Mouse (Mus musculus) G1E (cell line): ENCODE measurements around the gene Gm2a. TPM values are rescaled to one million over a fixed set of nuclear protein-coding genes. Genes with fewer than 3 reads are reported as not detected.

Experiments
- ATAC-seq: 2 replicates; pipeline ENCODE4 v1.8.0; 2016; ENCODE audit warnings: mild to moderate bottlenecking; ENCODE audit not compliant: insufficient number of reproducible peaks, poor library complexity, low FRiP score, severe bottlenecking; ENCODE audit errors: extremely low read depth
- DNase-seq: peaks from one replicate; pipeline ENCODE4 v3.0.0; 2012; ENCODE audit warnings: low spot score
- H3K27me3 ChIP-seq: 2 replicates; pipeline ENCODE4 v1.6.1; 2012; ENCODE audit warnings: mild to moderate bottlenecking, low read length, inconsistent platforms; ENCODE audit not compliant: insufficient read depth
- H3K36me3 ChIP-seq: replicated peaks from 2 replicates; pipeline ENCODE3; 2012; ENCODE audit warnings: mild to moderate bottlenecking, inconsistent platforms
- H3K4me1 ChIP-seq: 2 replicates; pipeline ENCODE4 v1.6.1; 2012; ENCODE audit warnings: low read depth, low read length, inconsistent platforms, mixed read lengths; ENCODE audit not compliant: insufficient read depth
- H3K4me3 ChIP-seq: 2 replicates; pipeline ENCODE4 v1.5.1; 2012; ENCODE audit warnings: low read depth, mild to moderate bottlenecking, inconsistent platforms, low read length, moderate library complexity, mixed read lengths
- H3K9me3 ChIP-seq: replicated peaks from 2 replicates; pipeline ENCODE4 v1.6.1; 2012; ENCODE audit warnings: inconsistent platforms
- CTCF ChIP-seq: IDR thresholded peaks from 2 replicates; pipeline ENCODE4 v1.5.1; 2012; ENCODE audit warnings: low read depth, low read length, inconsistent platforms, mixed read lengths
- GATA1 ChIP-seq: IDR thresholded peaks from 2 replicates; pipeline ENCODE4 v1.6.1; 2012; ENCODE audit warnings: borderline replicate concordance, low read length, inconsistent platforms, mixed read lengths
- GATA2 ChIP-seq: IDR thresholded peaks from 2 replicates; pipeline ENCODE4 v1.6.1; 2012; ENCODE audit warnings: low read depth, low read length, inconsistent platforms, borderline replicate concordance
- POLR2AphosphoS5 ChIP-seq: IDR thresholded peaks from 2 replicates; pipeline ENCODE4 v1.6.1; 2012; ENCODE audit warnings: low read depth, low read length, inconsistent platforms; ENCODE audit not compliant: insufficient replicate concordance
- TAL1 ChIP-seq: conservative IDR thresholded peaks from 2 replicates; pipeline ENCODE4 v1.6.1; 2012; ENCODE audit warnings: low read depth, low read length, inconsistent platforms, mixed read lengths
- polyA plus RNA-seq: library from polyadenylated mRNA; stranded (reverse); fragments of >175 nt; gene quantifications from 2 replicates; pipeline ENCODE4 v1.2.3, GENCODE M21; 2012
- total RNA-seq, 2 experiments: library from RNA; stranded (forward) in 1 of 2; stranded (reverse) in 1 of 2; fragments of 200-1000 nt in 1 of 2; fragments of >200 nt in 1 of 2; fragmentation: Nextera tagmentation in 1 of 2; gene quantifications; 2 replicates each; pipeline ENCODE4 v1.2.3; 2014 to 2017

The Gm2a gene
- total and polyA plus RNA-seq, 3 experiments: 0.05 TPM; not detected in 2

- Histone ChIP-seq H3K36me3 (no peaks in the 10 kb centered on the region), H3K9me3 (no peaks in the 10 kb centered on the region), H3K4me1 (peaks cover 13% of the 10 kb centered on the region), H3K27me3 (peaks cover 4% of the 10 kb centered on the region), H3K4me3 (no peak overlapping the region)
- DNase-seq (no peak), ATAC-seq (no peak)
- TF ChIP-seq GATA1: no peak
- TF ChIP-seq TAL1: no peak
- TF ChIP-seq GATA2: no peak
- TF ChIP-seq POLR2AphosphoS5: no peak
- TF ChIP-seq CTCF: no peak
Measured at GRCm38 (mm10) chr11:55134871-55135270, 37.0 kb downstream of the Gm2a start.

GRCm38 (mm10) chr11:55136770-55137547 lies 39.0 kb downstream of the Gm2a start:
- TF ChIP-seq GATA1 (no peak), POLR2AphosphoS5 (no peak), CTCF (no peak), TAL1 (no peak), GATA2 (no peak)
- H3K4me3 ChIP-seq: no peak overlapping the region
- no peaks in the 10 kb centered on the region for H3K4me1 ChIP-seq
- ATAC-seq: no peak
- no peak for DNase-seq
- peaks cover 4% of the 10 kb centered on the region for H3K27me3 ChIP-seq
- no peaks in the 10 kb centered on the region for H3K36me3 ChIP-seq
- H3K9me3 ChIP-seq: no peaks in the 10 kb centered on the region

GRCm38 (mm10) chr11:55137646-55138045 lies 39.7 kb downstream of the Gm2a start:
- peaks cover 4% of the 10 kb centered on the region for H3K27me3 ChIP-seq
- H3K9me3 ChIP-seq: no peaks in the 10 kb centered on the region
- TF ChIP-seq TAL1 (no peak), GATA1 (no peak), CTCF (no peak), GATA2 (no peak), POLR2AphosphoS5 (no peak)
- ATAC-seq (no peak), DNase-seq (no peak)
- H3K36me3 ChIP-seq: no peaks in the 10 kb centered on the region
- no peaks in the 10 kb centered on the region for H3K4me1 ChIP-seq
- no peak overlapping the region for H3K4me3 ChIP-seq

GRCm38 (mm10) chr11:55141502-55141901 lies 43.6 kb downstream of the Gm2a start:
- TF ChIP-seq GATA1 (no peak), CTCF (no peak), GATA2 (no peak), TAL1 (no peak), POLR2AphosphoS5 (no peak)
- Histone ChIP-seq H3K27me3 (peaks cover 2% of the 10 kb centered on the region; the same call in 1 of the 2 replicates), H3K36me3 (no peaks in the 10 kb centered on the region), H3K4me3 (no peak overlapping the region), H3K4me1 (no peaks in the 10 kb centered on the region; the same call in 1 of the 2 replicates), H3K9me3 (no peaks in the 10 kb centered on the region)
- ATAC-seq (no peak), DNase-seq (no peak)

- no peak for ATAC-seq
- H3K9me3 ChIP-seq: no peaks in the 10 kb centered on the region
- H3K4me3 ChIP-seq: no peak overlapping the region
- H3K27me3 ChIP-seq: no peaks in the 10 kb centered on the region; the same call in 1 of the 2 replicates
- no peak for DNase-seq
- H3K4me1 ChIP-seq: no peaks in the 10 kb centered on the region; the same call in 1 of the 2 replicates
- no peaks in the 10 kb centered on the region for H3K36me3 ChIP-seq
- TF ChIP-seq GATA2 (no peak), TAL1 (no peak), POLR2AphosphoS5 (no peak), CTCF (no peak)
Measured at GRCm38 (mm10) chr11:55144011-55144410, 46.1 kb downstream of the Gm2a start.

- DNase-seq: no peak
- Histone ChIP-seq H3K36me3 (no peaks in the 10 kb centered on the region), H3K27me3 (peaks cover 3% of the 10 kb centered on the region), H3K4me3 (no peak overlapping the region), H3K4me1 (no peaks in the 10 kb centered on the region; the same call in 1 of the 2 replicates), H3K9me3 (no peaks in the 10 kb centered on the region)
- TF ChIP-seq GATA1: no peak
- TF ChIP-seq CTCF: no peak
- no peak for TF ChIP-seq GATA2
- no peak for TF ChIP-seq TAL1
- TF ChIP-seq POLR2AphosphoS5: no peak
- no peak for ATAC-seq
Measured at GRCm38 (mm10) chr11:55146855-55147254, 48.9 kb downstream of the Gm2a start.
